Mouse (Mus musculus): Measurements from ENCODE around the gene Zap70.

The Zap70 gene

GRCm38 (mm10) chr1:36824356-36824755, 62.8 kb downstream of the Zap70 start:
- no peak for DNase-seq (ENCODE audit: extremely low read depth, low read depth)

- no peak for DNase-seq (ENCODE audit: extremely low read depth, low read depth)
Observed at GRCm38 (mm10) chr1:36830913-36831866, 69.6 kb downstream of the Zap70 start.
